Comparison of ENCODE assay signal across 8 mouse cellular contexts in the genomic region with DNA sequence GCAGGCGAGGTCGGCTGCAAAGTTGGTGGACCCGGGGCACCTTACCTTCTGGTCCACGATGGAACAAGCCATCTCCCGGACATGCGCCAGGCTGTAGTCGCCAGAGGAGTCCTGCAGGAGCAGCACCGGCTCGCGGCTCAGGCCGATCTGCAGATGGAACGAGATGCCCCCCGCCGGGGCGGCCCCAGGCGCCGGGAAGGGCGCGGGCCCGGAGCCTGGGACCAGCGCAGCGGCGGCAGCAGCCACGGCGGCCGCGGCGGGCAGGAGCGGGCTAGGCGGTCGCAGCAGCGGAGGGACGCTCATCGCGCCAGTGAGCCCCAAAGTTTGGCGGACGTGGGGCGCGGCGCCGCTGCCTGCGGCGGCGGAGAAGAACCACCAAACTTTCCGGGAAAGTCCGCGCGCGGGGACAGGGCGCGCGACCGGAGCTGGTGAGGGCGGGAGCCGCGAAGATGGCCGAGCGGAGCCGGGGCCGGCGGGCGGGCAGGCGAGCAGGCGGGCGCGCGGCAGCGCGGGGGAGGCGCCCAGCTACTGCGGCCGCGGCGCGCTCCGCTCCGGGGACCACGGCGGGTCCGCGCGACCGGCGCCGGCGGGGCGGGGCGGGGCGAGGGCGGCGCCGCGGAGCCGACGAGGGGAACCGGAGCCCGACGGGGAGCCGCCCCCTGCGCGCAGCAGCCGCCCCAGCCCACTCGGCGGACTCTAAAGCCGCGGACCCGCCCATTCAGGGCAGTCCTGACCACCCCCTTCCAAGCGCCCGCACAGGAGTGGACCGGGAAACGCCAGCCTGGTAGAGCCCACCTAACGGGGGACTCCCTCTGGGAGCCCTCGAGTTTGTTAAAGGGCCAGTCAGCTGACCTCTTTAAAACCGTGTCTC. TPM values are rescaled to one million over a fixed set of nuclear protein-coding genes. Genes with fewer than 3 reads are reported as not detected.
A peak's percentile ranks its signal among the peaks of the same experiment; 100 is the strongest.
DNase-seq lines count a peak whose midpoint lies in the region; ATAC-seq lines count a peak whose summit lies in the region.

A gene (minus strand): TSS at position 428 of the 871 bp plus-strand sequence.

- H3K36me3 ChIP-seq in embryonic facial prominence, embryonic 10.5 days (replicated peaks), result no peaks in the 10 kb centered on the region
- H3K36me3 ChIP-seq in intestine, embryonic 16.5 days (ENCODE audit: control insufficient read depth, insufficient read depth, low read length), result no peaks in the 10 kb centered on the region

- peak within 1 kb of the TSS; percentile 88 for H3K4me3 ChIP-seq in embryonic facial prominence, embryonic 10.5 days
- peak within 1 kb of the TSS; percentile 79 for H3K4me3 ChIP-seq in intestine, embryonic 16.5 days (ENCODE audit: low read length)

- peak within 1 kb of the TSS; percentile 84 for H3K9ac ChIP-seq in intestine, embryonic 16.5 days (ENCODE audit: low read depth, low read length)

- peak; percentile 18 to 19 for DNase-seq in cerebellum, adult 18-20 months
- DNase-seq in cerebellum, adult 9-10 months, result no peak
- peak; percentile 87 for DNase-seq in embryonic facial prominence, embryonic 10.5 days (ENCODE audit: low spot score)
- DNase-seq in left cerebral cortex, postnatal 25 days (ENCODE audit: low spot score in 2 of 2), result peak; percentile 55 to 58
- peak; percentile 71 for DNase-seq in mesoderm, embryonic 11.5 days (ENCODE audit: low read depth, low spot score)
- DNase-seq in right cerebral cortex, postnatal 4 days, result peak; percentile 58

- intact Hi-C loops in left cerebral cortex, postnatal 25 days (cut with DNase I), result loop anchor here (5.0 kb wide), 1 partner anchor 102 kb away; no protein-coding TSS in a partner anchor

- H3K9me3 ChIP-seq in embryonic facial prominence, embryonic 10.5 days, result no peaks in the 10 kb centered on the region
- no peaks in the 10 kb centered on the region for H3K9me3 ChIP-seq in intestine, embryonic 16.5 days (ENCODE audit: control insufficient read depth, low read length)

- 1% methylated on average over 112 of the region's 114 CpGs for WGBS in embryonic facial prominence, embryonic 10.5 days
- WGBS in intestine, embryonic 16.5 days, result under 1% methylated on average over 94 of the region's 114 CpGs

- H3K27me3 ChIP-seq in embryonic facial prominence, embryonic 10.5 days (replicated peaks; ENCODE audit: low read depth, poor library complexity, severe bottlenecking), result no peaks in the 10 kb centered on the region
- H3K27me3 ChIP-seq in intestine, embryonic 16.5 days (replicated peaks; ENCODE audit: control insufficient read depth, insufficient read depth, low read length), result no peaks in the 10 kb centered on the region; the same call in 1 of the 2 replicates

- ATAC-seq in granulocyte monocyte progenitor cell, adult 5-6 weeks (replicated peaks; ENCODE audit: poor library complexity, severe bottlenecking), result peak; percentile 78
- ATAC-seq in intestine, embryonic 16.5 days, result peak; percentile 94

- H3K27ac ChIP-seq in embryonic facial prominence, embryonic 10.5 days (replicated peaks), result peak within 1 kb of the TSS; percentile 90
- peak within 1 kb of the TSS; percentile 41 for H3K27ac ChIP-seq in intestine, embryonic 16.5 days (ENCODE audit: low read length)

- peaks cover 15% of the 10 kb centered on the region for H3K4me1 ChIP-seq in embryonic facial prominence, embryonic 10.5 days
- H3K4me1 ChIP-seq in intestine, embryonic 16.5 days (ENCODE audit: control insufficient read depth, insufficient read depth, low read length), result no peaks in the 10 kb centered on the region

- peak within 1 kb of the TSS; percentile 96 for H3K4me2 ChIP-seq in intestine, embryonic 16.5 days (ENCODE audit: low read depth, low read length)

RNA-seq across cellular contexts. Expression of the gene that starts here (rescaled TPM):
- 5.2 and 5.6 TPM in 2 replicates for polyA plus RNA-seq in embryonic facial prominence, embryonic 10.5 days (2016; fragmentation: Nextera tagmentation; extraction: Ambion mirVana)
- not detected in 2 replicates for total RNA-seq in granulocyte monocyte progenitor cell, adult 5-6 weeks (2014; fragmentation: Nextera tagmentation)
- total RNA-seq in granulocyte monocyte progenitor cell, adult 5-6 weeks (2017), result not detected in 2 replicates
- polyA plus RNA-seq in intestine, embryonic 16.5 days (2015; fragmentation: Nextera tagmentation; extraction: Ambion mirVana), result 1.7 and 2.7 TPM in 2 replicates
- 1 to 10 TPM; 7.5 to 8.4 TPM for total RNA-seq in left cerebral cortex, postnatal 25 days (2021)

Comparison
In these comparisons a context has a peak if more than half of its experiments do, and no peak if none do; other contexts are left out.
1. RNA of the gene that starts here (total RNA-seq): 7.5 to 8.4 TPM in left cerebral cortex, postnatal 25 days; not detected in granulocyte monocyte progenitor cell, adult 5-6 weeks; every median in the first group is over 4 times any median in the second.
2. Peak in ATAC-seq in granulocyte monocyte progenitor cell, adult 5-6 weeks; RNA of the gene not detected or under 1 TPM.